Mouse (Mus musculus): ENCODE measurements around the gene Ifitm1. TPM values are rescaled to one million over a fixed set of nuclear protein-coding genes. Genes with fewer than 3 reads are reported as not detected.

The Ifitm1 gene
- polyA plus RNA-seq, 1 experiment from 2014 or later: 10.3 TPM

DNA sequence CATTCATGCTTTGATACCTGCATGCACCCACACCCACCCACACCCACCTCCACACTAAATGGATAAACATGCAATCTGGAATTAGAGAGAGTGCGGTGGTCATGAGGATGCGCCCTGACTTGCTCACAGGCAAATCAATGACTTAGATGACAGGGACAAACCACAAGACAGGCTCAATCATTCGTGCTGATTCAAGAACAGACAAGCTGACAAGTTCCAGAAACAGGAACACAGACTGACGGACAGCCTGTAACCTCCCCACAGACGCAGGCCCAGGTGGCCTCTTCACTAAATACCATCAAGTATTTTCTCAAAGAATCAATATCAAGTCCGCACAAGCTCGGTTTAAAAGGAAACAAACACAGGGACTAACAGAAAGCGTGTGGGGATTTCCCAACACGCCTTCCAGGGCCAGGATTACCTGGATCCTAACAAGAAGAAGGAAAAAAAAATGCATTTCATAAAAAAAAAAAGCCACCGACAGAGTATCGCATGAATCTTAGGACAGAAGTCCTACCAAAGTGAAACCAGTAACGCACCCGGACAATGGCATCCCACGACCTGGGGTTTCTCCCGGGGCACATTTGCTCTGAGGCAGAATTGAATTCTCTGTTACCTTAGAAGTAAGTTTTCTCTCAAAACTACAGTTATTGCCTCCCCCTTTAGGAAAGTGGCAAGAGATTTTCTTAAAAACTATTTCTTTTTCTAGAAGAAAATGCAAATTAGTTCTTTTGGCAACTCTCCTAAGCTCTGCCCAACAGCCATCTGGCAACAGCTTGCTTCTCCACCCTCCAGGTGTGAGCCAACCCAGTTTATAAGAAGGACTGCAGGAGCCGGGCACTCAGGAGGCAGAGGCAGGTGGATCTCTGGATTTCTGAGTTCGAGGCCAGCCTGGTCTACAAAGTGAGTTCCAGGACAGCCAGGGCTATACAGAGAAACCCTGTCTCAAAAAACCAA lies 20.4 kb downstream of the Ifitm1 start:
- no peak overlapping the region for H3K9ac ChIP-seq (replicated peaks)

DNA sequence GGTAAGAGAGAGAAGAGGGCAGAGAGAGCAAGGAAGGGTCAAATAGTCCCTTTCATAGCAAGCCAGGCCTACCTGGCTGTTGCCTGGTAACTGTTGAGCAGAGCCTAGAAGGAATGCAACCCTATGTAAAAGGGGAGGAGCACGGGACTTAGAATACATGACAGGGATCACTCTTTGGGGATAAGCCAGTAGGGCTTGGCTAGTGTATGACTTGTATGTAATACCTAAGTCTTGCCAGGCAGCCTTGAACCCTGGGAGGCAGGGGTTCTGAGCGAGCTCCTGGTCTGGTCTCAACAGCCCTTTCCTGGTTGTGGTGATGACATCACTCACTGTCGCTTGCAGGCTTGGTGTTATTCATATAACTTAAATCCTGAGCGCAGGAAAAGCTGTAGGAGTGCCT lies 22.0 kb downstream of the Ifitm1 start:
- Histone ChIP-seq H3K4me1 (no peaks in the 10 kb centered on the region), H3K27ac (replicated peaks) (no peak overlapping the region), H3K4me2 (replicated peaks) (no peak overlapping the region), H3K9ac (replicated peaks) (no peak overlapping the region), H3K36me3 (no peaks in the 10 kb centered on the region), H3K27me3 (no peaks in the 10 kb centered on the region), H3K9me3 (no peaks in the 10 kb centered on the region), H3K4me3 (no peak overlapping the region)
- no peak for ATAC-seq (ENCODE audit: low FRiP score, low read depth)
- whole genome bisulfite sequencing: 77% methylated on average over 4 of the region's 4 CpGs

More for the DNA sequence above, 20.4 kb downstream of the Ifitm1 start:
- Histone ChIP-seq H3K27ac (replicated peaks) (no peak overlapping the region), H3K4me2 (replicated peaks) (no peak overlapping the region), H3K4me3 (no peak overlapping the region), H3K4me1 (no peaks in the 10 kb centered on the region), H3K36me3 (no peaks in the 10 kb centered on the region), H3K9me3 (no peaks in the 10 kb centered on the region), H3K27me3 (no peaks in the 10 kb centered on the region)
- WGBS: 89% methylated on average over 17 of the region's 17 CpGs
- ATAC-seq (ENCODE audit: low FRiP score, low read depth): no peak

DNA sequence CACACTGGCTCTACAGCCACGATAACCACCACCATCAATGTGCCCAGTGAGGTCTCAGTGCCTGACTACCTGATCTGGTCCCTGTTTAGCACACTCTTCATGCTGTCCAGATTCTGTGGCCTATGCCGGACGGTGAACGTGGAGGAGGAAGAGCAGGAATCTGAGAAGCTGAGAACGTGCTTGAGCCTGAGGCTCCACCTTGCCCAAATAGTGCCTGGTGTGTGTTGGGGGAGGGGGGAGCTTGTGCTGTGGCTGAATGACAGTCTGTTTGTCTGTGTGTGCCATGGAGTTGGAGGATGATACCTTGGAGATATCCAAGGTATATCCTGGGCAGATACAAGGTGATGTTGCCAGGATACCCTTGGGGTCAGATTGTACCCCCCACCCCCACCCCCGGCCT lies 23.2 kb downstream of the Ifitm1 start:
- 82% methylated on average over 6 of the region's 6 CpGs for WGBS
- ATAC-seq (ENCODE audit: low FRiP score, low read depth): no peak
- H3K4me1 ChIP-seq: no peaks in the 10 kb centered on the region

DNA sequence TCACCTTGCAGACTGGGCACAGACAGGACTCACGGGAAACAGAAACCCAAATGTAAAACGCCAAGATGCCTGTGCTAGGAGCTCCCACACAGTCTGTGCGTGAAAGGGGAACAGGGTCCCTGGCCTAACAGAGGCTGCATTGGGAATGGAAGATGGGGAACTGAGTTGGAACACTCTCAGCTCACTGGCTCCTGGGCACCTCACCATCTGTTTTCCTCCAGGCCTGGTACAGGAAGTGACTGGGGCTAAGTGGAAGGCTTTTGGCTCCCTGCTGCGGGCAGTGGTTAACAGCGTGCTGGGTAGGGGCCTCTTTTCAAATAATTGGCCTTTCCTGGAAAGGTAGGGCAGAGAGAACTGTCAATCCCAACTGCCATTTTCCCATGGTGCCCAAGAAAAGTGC lies 23.6 kb downstream of the Ifitm1 start:
- Histone ChIP-seq H3K4me3 (no peak overlapping the region), H3K9me3 (no peaks in the 10 kb centered on the region), H3K9ac (replicated peaks) (no peak overlapping the region), H3K27ac (replicated peaks) (no peak overlapping the region), H3K36me3 (no peaks in the 10 kb centered on the region), H3K27me3 (no peaks in the 10 kb centered on the region), H3K4me1 (no peaks in the 10 kb centered on the region), H3K4me2 (replicated peaks) (no peak overlapping the region)
- no peak for ATAC-seq (ENCODE audit: low FRiP score, low read depth)
- WGBS: 72% methylated on average over 5 of the region's 5 CpGs

More for the DNA sequence above, 23.2 kb downstream of the Ifitm1 start:
- no peaks in the 10 kb centered on the region for H3K36me3 ChIP-seq
- no peak overlapping the region for H3K4me2 ChIP-seq (replicated peaks)
- no peaks in the 10 kb centered on the region for H3K27me3 ChIP-seq
- H3K9ac ChIP-seq (replicated peaks): no peak overlapping the region
- no peaks in the 10 kb centered on the region for H3K9me3 ChIP-seq
- H3K4me3 ChIP-seq: no peak overlapping the region
- H3K27ac ChIP-seq (replicated peaks): no peak overlapping the region

DNA sequence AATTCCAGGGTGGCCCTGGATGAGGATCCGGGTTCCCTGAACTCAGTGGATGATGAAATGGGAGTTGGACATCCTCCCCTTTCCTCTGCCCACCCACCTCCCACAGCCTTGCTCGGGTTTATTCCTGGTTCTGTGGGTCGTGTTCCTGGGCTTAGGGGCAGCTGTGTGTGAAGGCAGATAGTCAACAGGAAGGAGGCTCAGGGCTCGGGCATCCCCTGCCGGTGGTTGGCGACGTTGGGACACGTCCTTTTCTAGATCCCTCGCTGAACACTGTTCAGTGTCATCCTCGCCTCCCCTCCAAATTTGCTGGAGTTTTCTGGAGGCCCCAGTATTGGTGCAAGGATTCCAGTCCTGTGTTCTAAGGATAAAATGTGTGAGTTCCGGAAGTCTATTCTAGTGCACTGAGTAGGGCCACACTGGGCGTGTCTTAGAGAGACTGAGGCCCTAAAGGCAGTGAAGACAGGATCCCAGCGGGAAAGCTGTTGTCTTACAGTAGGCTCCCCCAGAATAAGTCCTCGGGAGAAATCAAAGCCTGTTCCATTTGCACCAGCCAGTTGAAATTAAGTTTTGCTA lies 24.2 kb downstream of the Ifitm1 start:
- Histone ChIP-seq H3K4me3 (no peak overlapping the region), H3K4me2 (replicated peaks) (no peak overlapping the region), H3K27ac (replicated peaks) (no peak overlapping the region), H3K27me3 (no peaks in the 10 kb centered on the region), H3K4me1 (no peaks in the 10 kb centered on the region), H3K9ac (replicated peaks) (no peak overlapping the region), H3K36me3 (no peaks in the 10 kb centered on the region), H3K9me3 (no peaks in the 10 kb centered on the region)
- WGBS: 89% methylated on average over 14 of the region's 14 CpGs
- no peak for ATAC-seq (ENCODE audit: low FRiP score, low read depth)

DNA sequence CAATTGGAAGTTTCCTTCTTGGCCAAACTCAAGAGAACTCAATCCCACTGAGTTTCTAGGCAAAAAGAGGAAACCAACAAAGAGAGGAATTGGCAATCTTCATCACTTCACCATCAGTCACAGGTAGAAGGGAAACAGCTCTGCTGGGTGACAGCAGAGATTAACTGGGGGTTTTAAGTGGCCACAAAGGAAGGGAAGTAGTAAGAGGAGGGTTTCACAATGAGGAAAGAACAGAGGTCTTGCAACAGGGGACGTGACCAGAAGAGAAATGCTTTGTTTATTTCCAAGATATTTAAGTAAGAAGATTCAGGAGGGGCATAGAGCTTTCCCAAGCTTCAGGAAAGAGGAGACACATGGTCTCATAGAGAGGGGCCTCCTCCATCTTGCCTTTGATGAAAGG lies 30.8 kb downstream of the Ifitm1 start:
- no peaks in the 10 kb centered on the region for H3K9me3 ChIP-seq
- no peak overlapping the region for H3K4me2 ChIP-seq (replicated peaks)
- H3K27me3 ChIP-seq: no peaks in the 10 kb centered on the region
- no peaks in the 10 kb centered on the region for H3K4me1 ChIP-seq
- no peak overlapping the region for H3K9ac ChIP-seq (replicated peaks)
- H3K36me3 ChIP-seq: no peaks in the 10 kb centered on the region
- ATAC-seq (ENCODE audit: low FRiP score, low read depth): no peak
- 67% methylated on average over 1 of the region's 1 CpGs for WGBS
- H3K4me3 ChIP-seq: no peak overlapping the region
- no peak overlapping the region for H3K27ac ChIP-seq (replicated peaks)

DNA sequence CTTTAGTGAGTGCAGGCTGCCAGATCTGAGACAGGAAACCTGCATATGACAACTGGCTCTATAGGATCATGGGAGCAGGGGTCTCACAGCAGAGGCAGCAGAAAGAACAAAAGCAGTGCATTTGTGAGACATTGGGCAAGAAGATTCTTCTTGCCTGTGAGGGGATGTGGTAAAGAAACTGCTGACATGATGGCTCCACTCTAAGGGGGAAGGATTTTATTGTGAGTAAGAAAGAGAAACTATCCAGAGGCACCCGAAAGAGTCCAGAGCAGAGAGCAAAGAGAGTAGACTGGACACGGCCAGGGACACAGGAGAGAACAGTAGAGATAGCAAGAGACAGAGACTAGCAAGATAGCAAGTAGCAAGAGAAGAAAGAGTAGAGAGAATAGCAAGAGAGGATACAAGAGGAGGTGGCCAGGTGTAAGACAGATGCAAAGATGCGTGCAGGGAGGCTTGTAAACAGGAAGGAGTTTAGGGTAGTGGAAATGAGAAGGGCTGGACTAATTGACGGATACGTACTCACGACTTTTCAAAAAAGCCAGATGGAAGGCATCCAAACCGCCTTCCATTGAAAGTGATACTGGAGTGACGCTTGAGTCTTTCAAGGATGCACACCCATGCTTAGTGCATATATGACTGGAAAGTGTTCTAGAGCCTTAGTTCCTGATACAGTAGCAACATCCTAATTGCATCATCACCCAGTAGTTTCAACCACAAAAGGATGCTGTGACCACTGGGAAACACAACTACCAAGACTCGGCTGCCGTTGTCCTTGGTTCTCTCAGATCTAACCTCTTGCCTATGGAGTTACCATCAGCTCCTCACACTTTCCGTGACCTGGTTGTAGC lies 32.1 kb downstream of the Ifitm1 start:
- Histone ChIP-seq H3K4me3 (no peak overlapping the region), H3K36me3 (no peaks in the 10 kb centered on the region), H3K27me3 (no peaks in the 10 kb centered on the region), H3K27ac (replicated peaks) (no peak overlapping the region), H3K4me2 (replicated peaks) (no peak overlapping the region), H3K4me1 (no peaks in the 10 kb centered on the region), H3K9me3 (no peaks in the 10 kb centered on the region), H3K9ac (replicated peaks) (no peak overlapping the region)
- 94% methylated on average over 11 of the region's 11 CpGs for WGBS
- ATAC-seq (ENCODE audit: low FRiP score, low read depth): no peak

DNA sequence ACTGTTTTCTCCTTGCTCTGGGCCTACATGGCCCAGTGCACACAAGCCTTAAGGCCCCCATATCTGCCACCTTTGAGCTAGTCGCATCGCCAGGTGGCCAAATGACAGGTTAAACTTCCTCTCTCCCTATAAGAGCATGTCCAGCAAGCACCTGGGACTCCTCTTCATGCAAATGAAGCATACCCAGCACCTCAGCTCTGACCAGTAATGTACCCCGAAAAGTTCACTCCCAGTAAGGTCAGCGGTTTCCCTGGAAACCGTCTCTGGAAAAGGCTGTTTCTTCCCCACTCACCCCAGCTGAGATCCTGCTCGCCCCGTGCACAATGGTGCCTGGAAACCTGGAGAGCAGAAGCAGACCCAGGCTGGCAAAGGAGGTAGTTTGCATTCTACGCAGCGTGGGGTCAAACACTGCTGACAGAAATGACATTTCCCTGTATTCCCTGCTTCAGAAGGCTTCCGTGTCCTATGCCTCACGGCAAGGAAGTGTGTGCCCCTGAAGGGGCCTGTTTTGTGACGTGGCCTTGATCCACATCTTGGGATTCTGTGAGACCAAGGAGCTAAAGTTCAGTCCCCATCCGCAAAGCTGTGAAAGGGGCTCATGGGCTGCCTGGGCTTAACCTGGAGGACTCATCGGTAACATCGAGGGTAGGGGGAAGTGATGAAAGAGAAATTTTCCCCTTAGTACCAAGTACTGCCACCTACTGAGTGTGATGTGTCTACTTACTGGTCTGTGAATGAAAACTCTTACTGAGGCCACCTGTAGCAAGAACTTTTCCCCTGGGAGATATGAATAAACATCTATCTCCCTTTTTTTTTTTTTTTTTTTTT lies 34.1 kb downstream of the Ifitm1 start:
- whole genome bisulfite sequencing: 76% methylated on average over 15 of the region's 15 CpGs
- Histone ChIP-seq H3K27me3 (no peaks in the 10 kb centered on the region), H3K36me3 (no peaks in the 10 kb centered on the region), H3K4me3 (no peak overlapping the region), H3K27ac (replicated peaks) (no peak overlapping the region), H3K9me3 (no peaks in the 10 kb centered on the region), H3K9ac (replicated peaks) (no peak overlapping the region), H3K4me1 (no peaks in the 10 kb centered on the region), H3K4me2 (replicated peaks) (no peak overlapping the region)
- ATAC-seq (ENCODE audit: low FRiP score, low read depth): no peak

DNA sequence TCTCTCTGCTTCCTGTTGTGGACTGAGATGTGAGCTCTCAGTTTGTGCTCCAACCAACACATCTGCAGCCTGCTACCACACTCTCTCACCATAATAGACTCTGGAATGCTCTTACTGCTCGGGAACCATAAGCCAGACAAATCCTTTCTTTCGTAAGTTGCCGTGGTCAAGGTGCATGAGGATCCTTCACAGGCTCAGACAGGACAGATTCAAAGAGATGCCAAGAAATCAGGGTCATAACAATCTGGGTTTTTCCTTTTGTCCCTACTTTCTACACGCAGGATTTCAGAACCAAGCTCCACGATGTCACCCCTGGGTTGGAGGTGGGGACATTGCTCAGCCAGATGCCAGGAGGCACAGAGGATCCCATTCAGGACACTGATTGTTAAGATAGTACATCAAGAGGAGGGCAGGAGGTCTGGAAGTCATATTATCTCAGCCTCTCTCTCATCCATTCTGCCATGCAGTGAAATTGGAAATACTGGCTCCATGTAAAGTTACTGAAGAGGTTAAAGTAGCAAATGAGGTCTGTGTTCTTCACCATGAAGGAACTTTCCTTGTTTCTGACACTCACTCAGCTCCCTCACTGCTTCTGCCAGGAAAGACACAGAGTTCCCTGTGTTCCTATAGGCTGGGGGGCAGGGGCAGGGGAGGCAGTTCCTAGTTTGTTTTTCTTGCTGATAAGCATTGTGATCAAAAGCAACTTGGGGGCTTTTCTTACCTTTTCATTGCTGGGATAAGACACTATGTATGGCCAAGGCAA lies 36.4 kb downstream of the Ifitm1 start:
- H3K27me3 ChIP-seq: no peaks in the 10 kb centered on the region
- WGBS: 85% methylated on average over 5 of the region's 5 CpGs
- no peak overlapping the region for H3K4me2 ChIP-seq (replicated peaks)
- H3K4me1 ChIP-seq: peaks cover 1% of the 10 kb centered on the region; the same call in 1 of the 2 replicates
- H3K27ac ChIP-seq (replicated peaks): no peak overlapping the region
- no peaks in the 10 kb centered on the region for H3K9me3 ChIP-seq
- no peaks in the 10 kb centered on the region for H3K36me3 ChIP-seq
- H3K4me3 ChIP-seq: no peak overlapping the region
- no peak for ATAC-seq (ENCODE audit: low FRiP score, low read depth)
- no peak overlapping the region for H3K9ac ChIP-seq (replicated peaks)

DNA sequence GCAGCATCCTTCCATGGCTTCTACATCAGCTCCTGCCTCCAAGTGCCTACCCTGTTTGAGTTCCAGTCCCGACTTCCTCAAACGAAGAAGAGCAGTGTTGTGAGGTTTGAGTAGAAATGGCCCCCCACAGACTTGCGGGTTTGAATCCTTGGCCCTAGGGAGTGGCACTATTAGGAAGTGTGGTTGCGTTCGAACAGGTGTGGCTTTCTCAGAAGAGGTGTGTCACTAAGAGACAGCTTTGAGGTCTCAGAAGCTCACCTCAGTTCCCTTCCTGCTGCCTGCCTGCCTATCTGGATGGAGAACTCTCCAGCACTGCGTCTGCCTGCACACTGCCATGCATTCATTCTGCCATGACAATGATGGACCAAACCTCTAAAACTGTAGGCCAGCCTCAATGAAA lies 39.4 kb downstream of the Ifitm1 start:
- WGBS: 90% methylated on average over 6 of the region's 6 CpGs
- H3K27ac ChIP-seq (replicated peaks): no peak overlapping the region
- H3K9me3 ChIP-seq: no peaks in the 10 kb centered on the region
- H3K27me3 ChIP-seq: peaks cover 11% of the 10 kb centered on the region
- H3K4me2 ChIP-seq (replicated peaks): no peak overlapping the region
- no peaks in the 10 kb centered on the region for H3K36me3 ChIP-seq
- no peak overlapping the region for H3K4me3 ChIP-seq
- no peak overlapping the region for H3K9ac ChIP-seq (replicated peaks)
- peaks cover 10% of the 10 kb centered on the region; the same call in 1 of the 2 replicates for H3K4me1 ChIP-seq
- no peak for ATAC-seq (ENCODE audit: low FRiP score, low read depth)

DNA sequence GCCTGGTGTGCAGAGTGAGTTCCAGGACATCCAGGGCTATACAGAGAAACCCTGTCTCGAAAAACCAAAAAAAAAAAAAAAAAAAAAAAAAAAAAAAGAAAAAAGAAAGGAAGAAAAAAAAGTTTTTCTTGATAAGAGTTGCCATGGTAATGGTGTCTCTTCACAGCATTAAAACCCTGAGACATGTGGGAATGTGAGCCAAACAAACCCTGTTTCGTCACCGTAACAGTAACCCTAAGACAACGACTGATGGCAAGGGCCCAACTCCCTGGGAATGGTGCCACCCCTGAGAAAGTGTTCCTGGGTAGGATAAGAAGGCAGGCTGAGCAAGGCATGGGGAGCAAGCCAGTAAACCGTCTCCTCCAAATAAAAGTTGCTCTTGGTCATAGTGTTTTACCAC lies 39.9 kb downstream of the Ifitm1 start:
- 90% methylated on average over 5 of the region's 5 CpGs for WGBS
- no peak overlapping the region for H3K4me3 ChIP-seq
- ATAC-seq (ENCODE audit: low FRiP score, low read depth): no peak
- H3K27me3 ChIP-seq: peaks cover 11% of the 10 kb centered on the region
- H3K36me3 ChIP-seq: no peaks in the 10 kb centered on the region
- H3K9ac ChIP-seq (replicated peaks): no peak overlapping the region
- no peak overlapping the region for H3K27ac ChIP-seq (replicated peaks)
- H3K9me3 ChIP-seq: no peaks in the 10 kb centered on the region
- peaks cover 10% of the 10 kb centered on the region; the same call in 1 of the 2 replicates for H3K4me1 ChIP-seq
- no peak overlapping the region for H3K4me2 ChIP-seq (replicated peaks)

Data from midbrain, embryonic 12.5 days (tissue).